Mouse (Mus musculus) ZHBTc4 (cell line): ENCODE results near the gene Crym.

Experiments used
- DNase-seq: peaks from one replicate; pipeline ENCODE4 v3.0.0-alpha.2; 2011; ENCODE audit warnings: low read depth, low spot score

Gene Crym

DNA sequence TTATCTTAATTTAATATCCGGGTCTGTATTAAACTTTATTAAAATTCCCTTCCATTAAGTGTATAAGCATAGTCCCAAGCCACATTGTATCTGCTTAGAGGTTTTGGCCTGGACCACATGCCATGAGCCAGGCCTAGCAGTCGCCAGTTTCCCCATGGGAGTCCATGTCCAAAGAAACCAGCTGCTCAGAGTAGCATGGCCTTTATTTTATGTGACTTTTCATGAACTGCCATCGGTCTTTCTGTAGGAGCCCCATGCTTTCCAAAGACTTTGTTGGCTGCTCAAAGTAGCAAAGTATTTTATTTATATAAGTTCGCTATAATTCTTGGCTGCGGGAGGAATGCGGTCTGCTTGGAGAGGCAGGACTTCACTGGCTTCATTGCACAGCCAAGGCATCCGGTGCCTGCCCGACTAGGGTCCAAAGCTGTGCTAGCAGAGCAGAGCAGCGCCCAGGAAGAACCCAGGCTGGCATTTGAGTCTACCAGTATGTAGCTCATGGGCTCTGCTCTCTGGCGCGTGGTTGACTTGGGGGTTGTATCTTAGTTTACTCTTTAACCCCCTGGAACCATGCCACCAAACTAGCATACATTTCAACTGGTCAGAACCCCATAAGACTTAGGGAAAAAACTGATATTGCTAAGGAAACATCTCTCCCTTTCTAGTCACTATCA is 38.2 kb downstream of the Crym start:
- no peak for DNase-seq

DNA sequence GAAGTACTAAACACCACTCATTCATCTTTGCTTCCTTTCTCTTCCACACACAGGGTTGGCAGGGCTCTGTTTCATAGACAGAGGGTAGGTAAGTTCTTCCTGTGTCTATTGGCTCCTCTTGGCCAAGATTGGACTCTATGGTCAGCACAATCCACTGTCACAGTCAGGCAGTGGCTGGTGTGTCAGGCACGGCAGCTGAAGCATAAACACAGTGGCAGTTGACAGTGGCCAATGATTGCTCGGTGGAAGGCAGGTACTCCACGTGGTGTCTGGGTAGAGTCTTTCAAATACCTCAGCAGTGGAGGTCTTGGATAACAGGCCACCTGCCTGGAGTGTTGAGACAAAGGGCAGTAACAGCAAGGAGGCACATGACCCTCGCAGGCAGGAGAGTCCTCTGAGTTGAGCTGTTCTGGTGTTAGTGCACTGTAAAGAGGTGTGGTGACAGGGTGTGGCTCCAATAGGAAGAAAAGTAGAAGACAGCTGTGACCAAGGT is 43.7 kb downstream of the Crym start:
- peak; percentile 93 for DNase-seq

DNA sequence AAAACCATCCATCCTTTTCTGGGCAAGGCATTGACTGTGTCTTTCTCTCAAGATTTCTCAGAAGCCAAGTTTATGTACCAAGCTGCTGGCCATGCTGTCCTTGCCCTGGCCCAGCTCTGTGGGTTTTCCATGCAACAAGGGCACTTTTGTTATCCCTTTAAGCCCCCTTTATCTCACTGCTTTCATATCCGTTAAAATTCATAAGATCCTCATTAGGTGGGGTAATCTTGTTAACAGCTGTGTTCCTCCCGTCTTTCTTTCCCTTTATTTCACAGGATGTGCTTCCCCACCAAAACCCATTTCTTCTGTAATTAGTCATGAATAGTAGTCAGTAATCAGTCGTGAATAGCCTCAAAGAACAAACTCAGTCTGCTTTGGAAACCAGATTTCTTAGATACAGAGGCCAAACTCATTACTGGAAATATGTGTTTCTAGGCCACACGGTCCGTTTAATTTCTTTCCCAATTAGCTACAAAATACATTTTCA is 44.3 kb downstream of the Crym start:
- no peak for DNase-seq

DNA sequence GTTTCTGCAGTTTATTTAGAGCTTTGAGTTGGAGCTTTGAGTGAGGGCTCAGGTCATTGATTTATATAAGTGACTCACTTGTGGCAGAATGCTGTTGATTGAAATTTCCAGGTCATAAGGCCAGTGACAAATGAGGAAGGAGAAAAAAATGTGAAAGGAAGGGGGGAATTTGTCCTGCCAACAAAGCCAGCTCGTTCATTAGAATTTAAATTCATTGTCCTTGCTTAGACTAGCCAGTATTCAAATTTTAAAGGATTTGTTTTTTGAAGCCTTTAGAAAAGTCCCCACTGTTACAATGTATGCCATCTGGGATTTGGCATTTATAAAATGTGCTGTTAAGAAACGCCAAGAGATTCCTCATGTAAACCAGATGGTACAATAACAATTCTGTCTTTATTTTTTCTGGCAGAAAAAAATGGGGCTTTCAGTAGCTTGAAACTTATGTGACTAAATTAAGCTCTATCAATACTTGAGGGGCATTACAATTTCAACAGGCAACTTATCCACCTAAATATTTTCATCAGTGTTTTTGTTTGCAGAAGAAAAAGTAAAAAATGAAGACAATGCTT is 45.0 kb downstream of the Crym start:
- DNase-seq, result no peak

DNA sequence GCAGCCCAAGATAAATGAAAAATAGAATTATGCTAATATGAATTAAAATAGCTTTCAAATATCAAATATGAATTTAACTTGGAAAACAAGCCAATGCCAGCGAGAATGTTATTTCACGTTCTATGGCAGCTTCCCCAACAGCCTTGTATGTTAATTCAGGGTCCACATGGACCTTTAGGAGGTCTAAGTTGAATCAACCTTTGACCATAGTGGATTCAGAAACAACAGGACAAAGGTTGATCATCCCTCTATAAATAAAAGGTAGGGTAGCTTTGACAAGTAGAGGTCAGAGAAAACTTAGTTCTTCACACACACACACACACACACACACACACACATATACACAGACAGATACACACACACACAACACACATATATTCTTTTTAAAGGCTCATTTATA is 51.0 kb downstream of the Crym start:
- no peak for DNase-seq

DNA sequence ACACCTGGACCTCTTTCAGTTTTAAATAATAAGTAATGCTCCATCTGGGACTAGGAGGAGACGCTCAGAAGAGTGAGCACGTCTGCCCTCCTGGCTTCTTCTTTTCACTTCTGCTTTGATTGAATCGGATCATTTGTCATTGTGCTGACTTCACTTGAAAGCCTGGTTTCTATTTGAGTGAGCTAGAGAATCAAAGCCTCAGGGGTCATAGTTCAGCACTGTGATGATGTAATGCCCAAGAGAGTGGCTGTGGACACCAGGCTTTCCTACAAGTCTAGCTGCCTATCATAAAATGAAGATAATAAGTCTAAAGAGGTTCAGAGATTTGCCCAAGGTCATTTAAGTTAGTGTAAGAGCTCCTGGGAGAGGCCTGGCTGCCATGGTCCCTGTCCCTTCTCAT is 51.7 kb downstream of the Crym start:
- no peak for DNase-seq

DNA sequence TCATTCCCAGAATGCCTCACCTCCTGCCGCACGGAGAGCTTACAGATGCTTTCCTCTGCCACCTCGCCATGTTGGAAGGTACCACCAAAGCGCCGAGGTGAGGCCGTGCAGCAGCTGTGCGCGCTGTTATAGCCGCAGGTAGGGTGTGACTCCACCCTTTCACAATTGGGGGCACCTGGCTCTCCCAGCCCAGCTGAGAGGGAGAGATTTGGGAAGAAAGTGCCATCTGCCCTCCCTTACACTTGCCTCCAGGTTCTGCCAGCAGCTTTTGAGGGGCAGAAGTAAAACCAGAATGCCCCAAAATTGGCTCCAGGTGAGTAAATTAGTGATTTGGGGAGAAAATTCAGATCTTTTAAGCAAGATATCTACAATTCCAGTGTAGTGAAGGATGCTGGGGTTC is 56.7 kb downstream of the Crym start, which contains the start of gene Zp2:
TSS of gene Zp2 (minus strand) at position 101 of the 400 bp plus-strand sequence.
- no peak for DNase-seq

DNA sequence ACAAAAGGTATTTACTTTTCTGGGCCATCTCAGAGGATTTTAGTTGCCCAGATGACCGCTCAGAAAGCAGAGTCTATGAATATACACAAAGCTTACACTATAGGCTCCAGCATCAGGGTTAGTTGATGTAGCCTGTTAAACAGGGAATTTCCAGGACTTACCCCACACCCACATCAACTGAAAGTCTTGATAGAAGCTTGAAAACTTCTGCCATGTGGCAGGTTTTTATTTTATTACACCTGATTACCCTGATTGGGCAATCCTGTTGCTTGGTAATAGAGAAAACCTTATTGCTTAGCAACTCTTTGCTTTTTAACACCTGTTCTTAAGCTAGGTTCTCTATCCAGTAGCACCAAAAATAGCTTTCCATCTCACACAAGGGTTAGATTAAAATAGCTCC is 59.2 kb downstream of the Crym start:
- no peak for DNase-seq
